Mouse (Mus musculus) forebrain, embryonic 12.5 days (tissue): Measurements from ENCODE around the gene Gm3625. TPM values are rescaled to one million over a fixed set of nuclear protein-coding genes. Genes with fewer than 3 reads are reported as not detected.
A peak's percentile ranks its signal among the peaks of the same experiment; 100 is the strongest.

Experiments
- ATAC-seq: fragments of 200-750 bp; cut with Nextera tagmentation; 2 replicates; pipeline ENCODE4 v1.8.0; 2017; ENCODE audit warnings: moderate TSS enrichment; ENCODE audit not compliant: low FRiP score
- H3K27ac ChIP-seq: fragments of 300-500 bp; sonication (generic); 2 replicates; pipeline ENCODE4 v1.5.1; 2016; ENCODE audit warnings: mild to moderate bottlenecking
- H3K27me3 ChIP-seq: fragments of 300-500 bp; sonication (generic); 2 replicates; pipeline ENCODE4 v1.6.1; 2016; ENCODE audit warnings: mild to moderate bottlenecking
- H3K36me3 ChIP-seq: fragments of 300-500 bp; sonication (generic); replicated peaks from 2 replicates; pipeline ENCODE4 v1.6.1; 2016; ENCODE audit warnings: mild to moderate bottlenecking
- H3K4me1 ChIP-seq: fragments of 300-500 bp; sonication (generic); 2 replicates; pipeline ENCODE4 v1.6.1; 2016
- H3K4me2 ChIP-seq: fragments of 300-500 bp; sonication (generic); 2 replicates; pipeline ENCODE4 v1.6.1; 2016; ENCODE audit warnings: mild to moderate bottlenecking, moderate library complexity
- H3K4me3 ChIP-seq: fragments of 300-500 bp; sonication (generic); replicated peaks from 2 replicates; pipeline ENCODE4 v1.5.1; 2016; ENCODE audit warnings: mild to moderate bottlenecking
- H3K9ac ChIP-seq: fragments of 300-500 bp; sonication (generic); 2 replicates; pipeline ENCODE4 v1.6.1; 2016; ENCODE audit warnings: mild to moderate bottlenecking
- H3K9me3 ChIP-seq: fragments of 300-500 bp; sonication (generic); 2 replicates; pipeline ENCODE4 v1.6.1; 2016
- WGBS: fragments of 180-500 bp; shearing (Covaris S2); methylation state at CpG from one replicate; pipeline ENCODE4 v1.1.7; 2016; 5-methylcytosine and 5-hydroxymethylcytosine counted together
- polyA plus RNA-seq: library from polyadenylated mRNA; unstranded; fragments of >200 nt; fragmentation: Nextera tagmentation; extraction: Ambion mirVana; gene quantifications from 2 replicates; pipeline ENCODE4 v1.2.1, GENCODE M21; 2016

Gm3625 gene
- polyA plus RNA-seq, 1 experiment from 2014 or later = not detected

GRCm38 (mm10) chr12:4548053-4549013 is 44.4 kb downstream of the Gm3625 start:
- H3K27ac ChIP-seq = no peak overlapping the region
- H3K4me1 ChIP-seq = peaks cover 6% of the 10 kb centered on the region; the same call in 1 of the 2 replicates
- H3K9me3 ChIP-seq = no peaks in the 10 kb centered on the region
- 0 out of 2 replicates have a peak, but pooled peaks cover 6% of the 10 kb centered on the region for H3K27me3 ChIP-seq
- peak overlapping the region; percentile 40 for H3K4me2 ChIP-seq
- no peak overlapping the region for H3K4me3 ChIP-seq
- H3K9ac ChIP-seq = no peak overlapping the region
- 24% methylated on average over 18 of the region's 18 CpGs for WGBS
- H3K36me3 ChIP-seq = no peaks in the 10 kb centered on the region
- peak; percentile 79; the same call in 1 of the 2 replicates for ATAC-seq

- Histone ChIP-seq H3K4me3 (no peak overlapping the region), H3K4me1 (peaks cover 6% of the 10 kb centered on the region; the same call in 1 of the 2 replicates), H3K27ac (no peak overlapping the region), H3K36me3 (no peaks in the 10 kb centered on the region), H3K27me3 (0 out of 2 replicates have a peak, but pooled peaks cover 6% of the 10 kb centered on the region), H3K4me2 (no peak overlapping the region), H3K9ac (no peak overlapping the region), H3K9me3 (no peaks in the 10 kb centered on the region)
- no peak for ATAC-seq
- 63% methylated on average over 14 of the region's 14 CpGs for WGBS
Measured at GRCm38 (mm10) chr12:4547557-4547956, 45.2 kb downstream of the Gm3625 start.

DNA sequence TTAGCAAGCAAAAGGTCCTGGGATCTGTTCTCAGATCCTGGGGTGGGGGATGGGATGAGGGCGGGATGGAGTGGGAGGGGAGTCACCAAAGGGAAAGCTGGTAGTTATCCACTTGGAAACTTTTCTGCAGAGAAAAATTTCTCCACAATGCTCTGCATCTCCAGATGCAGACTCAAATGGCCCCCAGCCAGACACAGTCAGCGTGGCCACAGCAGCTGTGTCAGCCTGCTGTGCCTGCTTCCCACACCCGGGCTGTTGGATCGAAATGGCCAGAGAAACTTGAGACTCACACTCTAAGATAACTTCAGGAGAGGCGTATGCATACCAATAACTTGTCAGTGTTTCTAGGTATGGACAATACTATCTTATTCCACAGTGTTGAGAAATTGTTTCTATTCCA is 46.2 kb downstream of the Gm3625 start:
- no peak overlapping the region for H3K4me3 ChIP-seq
- H3K4me1 ChIP-seq = peaks cover 6% of the 10 kb centered on the region; the same call in 1 of the 2 replicates
- H3K9ac ChIP-seq = no peak overlapping the region
- no peak for ATAC-seq
- 80% methylated on average over 5 of the region's 5 CpGs for WGBS
- H3K27ac ChIP-seq = no peak overlapping the region
- H3K9me3 ChIP-seq = no peaks in the 10 kb centered on the region
- no peak overlapping the region for H3K4me2 ChIP-seq
- 0 out of 2 replicates have a peak, but pooled peaks cover 6% of the 10 kb centered on the region for H3K27me3 ChIP-seq
- H3K36me3 ChIP-seq = no peaks in the 10 kb centered on the region

DNA sequence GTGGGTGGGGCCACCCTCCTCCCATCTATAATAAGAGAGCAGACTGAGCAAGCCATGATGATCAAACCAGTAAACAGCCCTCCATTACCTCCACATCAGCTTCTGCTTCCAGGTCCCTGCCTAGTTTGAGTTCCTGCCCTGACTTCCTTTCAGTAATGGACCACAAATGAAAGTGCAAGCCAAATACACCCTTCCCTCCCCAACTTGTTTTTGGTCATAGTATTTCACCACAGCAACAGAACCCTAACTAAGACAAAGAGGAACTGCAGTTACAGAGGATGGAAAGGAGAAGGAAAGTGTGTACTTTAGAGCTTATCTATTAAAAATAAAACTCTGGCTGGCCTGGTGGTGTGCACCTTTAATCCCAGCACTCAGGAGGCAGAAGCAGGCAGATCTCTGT is 47.3 kb downstream of the Gm3625 start:
- Histone ChIP-seq H3K27ac (no peak overlapping the region), H3K36me3 (no peaks in the 10 kb centered on the region), H3K4me3 (no peak overlapping the region), H3K4me2 (no peak overlapping the region), H3K4me1 (peaks cover 6% of the 10 kb centered on the region; the same call in 1 of the 2 replicates), H3K27me3 (0 out of 2 replicates have a peak, but pooled peaks cover 6% of the 10 kb centered on the region), H3K9ac (no peak overlapping the region), H3K9me3 (no peaks in the 10 kb centered on the region)
- no peak for ATAC-seq

GRCm38 (mm10) chr12:4544400-4544919 is 48.3 kb downstream of the Gm3625 start:
- WGBS = 88% methylated on average over 5 of the region's 5 CpGs
- H3K27me3 ChIP-seq = 0 out of 2 replicates have a peak, but pooled peaks cover 4% of the 10 kb centered on the region
- ATAC-seq = no peak

More at GRCm38 (mm10) chr12:4544400-4544919, 48.3 kb downstream of the Gm3625 start:
- no peak overlapping the region for H3K9ac ChIP-seq
- H3K4me2 ChIP-seq = no peak overlapping the region
- H3K4me3 ChIP-seq = no peak overlapping the region
- H3K9me3 ChIP-seq = no peaks in the 10 kb centered on the region
- H3K4me1 ChIP-seq = peaks cover 6% of the 10 kb centered on the region; the same call in 1 of the 2 replicates
- no peak overlapping the region for H3K27ac ChIP-seq
- H3K36me3 ChIP-seq = no peaks in the 10 kb centered on the region

Other genes starting within 250 kb of the Gm3625 start
- 9.1 and 11.1 TPM in 2 replicates for gene Ncoa1, start 115.7 kb downstream of the Gm3625 start, polyA plus RNA-seq
- gene Itsn2, start 289 bp downstream of the Gm3625 start, polyA plus RNA-seq = 17.9 and 20.1 TPM in 2 replicates
- gene Fam228a, start 145.5 kb upstream of the Gm3625 start, polyA plus RNA-seq = 0.56 and 0.77 TPM in 2 replicates
- gene Pfn4, start 176.1 kb upstream of the Gm3625 start, polyA plus RNA-seq = 6.6 and 7.2 TPM in 2 replicates
- 3.2 and 4.1 TPM in 2 replicates for gene Fam228b, start 176.3 kb upstream of the Gm3625 start, polyA plus RNA-seq
- gene Sf3b6, start 224.6 kb upstream of the Gm3625 start, polyA plus RNA-seq = 372 and 374 TPM in 2 replicates
- gene Fkbp1b, start 248.7 kb upstream of the Gm3625 start, polyA plus RNA-seq = 6.6 and 6.9 TPM in 2 replicates